Mouse (Mus musculus): ENCODE measurements around the gene Fbxo24. TPM values are rescaled to one million over a fixed set of nuclear protein-coding genes. Genes with fewer than 3 reads are reported as not detected.

Gene Fbxo24
- polyA plus RNA-seq, 1 experiment from 2014 or later = 0.13 TPM

DNA sequence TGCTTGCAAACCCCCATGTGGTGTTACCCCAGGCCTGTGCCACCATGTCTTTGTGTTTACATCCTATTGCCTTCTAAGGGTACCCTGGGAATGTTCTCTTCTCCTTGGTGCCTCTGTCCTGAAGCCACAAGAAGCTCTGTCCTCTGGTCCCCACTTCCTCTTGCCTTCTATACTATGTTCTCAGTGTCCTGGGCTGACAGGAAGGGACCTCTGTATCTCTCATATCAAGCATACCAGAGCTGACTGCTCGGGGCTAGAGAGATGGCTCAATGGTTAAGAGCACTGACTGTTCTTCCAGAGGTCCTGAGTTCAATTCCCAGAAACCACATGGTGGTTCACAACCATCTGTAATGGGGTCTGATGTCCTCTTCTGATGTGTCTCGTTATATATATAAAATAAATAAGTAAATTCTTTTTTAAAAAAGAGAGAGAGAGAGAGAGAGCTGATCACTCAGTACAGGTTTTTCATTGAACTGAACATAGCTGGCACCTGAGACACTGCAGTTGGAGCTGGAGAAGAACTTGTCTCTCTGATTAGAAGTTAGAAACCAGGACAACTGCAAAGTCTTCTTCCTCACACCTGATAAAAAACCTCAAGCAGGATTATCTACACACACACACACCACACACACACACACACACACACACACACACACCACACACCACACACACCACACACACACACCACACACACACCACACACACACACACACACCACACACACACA lies 30.5 kb downstream of the Fbxo24 start:
- Histone ChIP-seq H3K27ac (no peak overlapping the region), H3K27me3 (replicated peaks) (no peaks in the 10 kb centered on the region), H3K4me1 (peaks cover 16% of the 10 kb centered on the region), H3K4me3 (replicated peaks) (no peak overlapping the region), H3K9me3 (no peaks in the 10 kb centered on the region), H3K4me2 (no peak overlapping the region), H3K36me3 (no peaks in the 10 kb centered on the region), H3K9ac (no peak overlapping the region)
- 75% methylated on average over 2 of the region's 2 CpGs for WGBS
- no peak for ATAC-seq (ENCODE audit: insufficient read depth, low FRiP score, low read depth)

DNA sequence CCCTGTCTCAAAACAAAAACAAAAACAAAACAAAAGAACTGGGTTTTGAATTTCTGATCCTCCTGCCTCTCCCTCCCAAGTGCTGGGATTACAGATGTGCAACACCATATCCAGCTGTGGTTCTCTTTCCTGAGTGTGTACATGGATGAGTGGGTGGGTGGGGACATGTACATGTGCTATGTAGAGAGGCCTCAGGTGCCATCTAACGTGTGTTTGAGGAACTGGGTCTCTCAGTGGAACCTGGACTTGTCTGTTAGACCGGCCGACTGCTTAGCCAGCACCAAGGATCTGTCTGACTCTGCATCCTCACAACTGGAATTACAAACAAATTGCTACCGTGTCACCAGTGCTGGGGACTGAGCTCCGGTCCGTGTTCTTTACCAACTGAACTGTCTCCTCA lies 31.2 kb downstream of the Fbxo24 start:
- Histone ChIP-seq H3K27me3 (replicated peaks) (no peaks in the 10 kb centered on the region), H3K27ac (no peak overlapping the region), H3K9ac (no peak overlapping the region), H3K4me2 (no peak overlapping the region), H3K9me3 (no peaks in the 10 kb centered on the region), H3K36me3 (no peaks in the 10 kb centered on the region), H3K4me3 (replicated peaks) (no peak overlapping the region), H3K4me1 (peaks cover 14% of the 10 kb centered on the region)
- WGBS = 95% methylated on average over 6 of the region's 6 CpGs
- ATAC-seq (ENCODE audit: insufficient read depth, low FRiP score, low read depth) = no peak

DNA sequence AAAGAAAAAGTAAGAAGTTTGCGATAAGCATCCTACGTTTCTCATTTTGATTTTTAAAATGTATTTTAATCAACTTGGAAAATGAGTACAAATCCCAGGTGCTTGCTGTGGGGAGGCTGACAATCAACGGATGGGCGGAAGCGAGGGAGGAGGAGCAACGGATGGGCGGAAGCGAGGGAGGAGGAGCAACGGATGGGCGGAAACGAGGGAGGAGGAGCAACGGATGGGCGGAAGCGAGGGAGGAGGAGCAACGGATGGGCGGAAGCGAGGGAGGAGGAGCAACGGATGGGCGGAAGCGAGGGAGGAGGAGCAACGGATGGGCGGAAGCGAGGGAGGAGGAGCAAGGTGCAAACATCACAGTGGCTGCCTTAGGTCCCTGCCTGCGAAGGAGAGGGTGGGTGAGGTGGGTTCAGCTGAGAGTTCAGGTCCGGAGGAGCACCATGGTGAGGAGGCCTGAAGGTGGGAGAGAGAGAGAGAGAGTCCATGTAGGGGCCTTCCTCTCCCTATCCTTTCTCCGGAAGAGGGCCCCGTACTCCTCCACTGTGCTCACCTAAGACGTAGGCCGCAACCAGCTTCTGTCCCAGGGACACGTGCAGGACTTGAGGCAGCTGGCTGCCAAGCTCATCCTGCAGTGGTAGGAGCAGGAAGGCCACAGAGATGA lies 32.1 kb downstream of the Fbxo24 start:
- no peaks in the 10 kb centered on the region for H3K36me3 ChIP-seq
- no peaks in the 10 kb centered on the region for H3K9me3 ChIP-seq
- H3K9ac ChIP-seq = no peak overlapping the region
- H3K27ac ChIP-seq = no peak overlapping the region
- H3K4me2 ChIP-seq = peak overlapping the region; percentile 42
- peak overlapping the region; percentile 2; the same call in 1 of the 2 replicates for H3K4me3 ChIP-seq (replicated peaks)
- WGBS = 29% methylated on average over 30 of the region's 30 CpGs
- ATAC-seq (ENCODE audit: insufficient read depth, low FRiP score, low read depth) = no peak
- H3K4me1 ChIP-seq = peaks cover 10% of the 10 kb centered on the region
- H3K27me3 ChIP-seq (replicated peaks) = no peaks in the 10 kb centered on the region

DNA sequence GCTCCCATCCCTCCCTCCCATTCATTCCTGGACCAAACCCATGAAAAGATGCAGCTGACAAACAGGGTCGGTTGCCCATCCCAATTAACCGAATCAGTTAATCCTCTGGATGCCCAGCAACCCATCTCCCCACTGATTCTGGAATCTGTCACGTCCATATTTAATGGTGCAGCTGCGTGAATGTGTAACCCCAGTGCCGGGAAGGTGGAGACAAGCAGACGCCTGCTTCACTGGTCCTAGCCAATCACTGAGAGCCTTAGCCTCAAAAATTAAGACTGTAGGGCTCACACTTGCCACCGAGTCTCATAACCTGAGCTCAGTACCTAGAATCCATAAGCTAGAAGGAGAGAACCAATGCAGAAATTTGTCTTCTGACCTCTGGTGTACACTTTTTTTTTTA lies 32.9 kb downstream of the Fbxo24 start:
- Histone ChIP-seq H3K27ac (no peak overlapping the region), H3K27me3 (replicated peaks) (no peaks in the 10 kb centered on the region), H3K4me3 (replicated peaks) (no peak overlapping the region), H3K9me3 (no peaks in the 10 kb centered on the region), H3K4me2 (no peak overlapping the region), H3K4me1 (peaks cover 10% of the 10 kb centered on the region), H3K9ac (no peak overlapping the region), H3K36me3 (no peaks in the 10 kb centered on the region)
- no peak for ATAC-seq (ENCODE audit: insufficient read depth, low FRiP score, low read depth)
- WGBS = 79% methylated on average over 7 of the region's 7 CpGs

GRCm38 (mm10) chr5:137590507-137590906 lies 38.3 kb downstream of the Fbxo24 start:
- no peak overlapping the region for H3K27ac ChIP-seq
- no peak overlapping the region for H3K9ac ChIP-seq
- 74% methylated on average over 5 of the region's 5 CpGs for WGBS
- H3K4me2 ChIP-seq = no peak overlapping the region
- H3K36me3 ChIP-seq = no peaks in the 10 kb centered on the region
- H3K4me1 ChIP-seq = no peaks in the 10 kb centered on the region
- H3K4me3 ChIP-seq (replicated peaks) = no peak overlapping the region
- no peaks in the 10 kb centered on the region for H3K27me3 ChIP-seq (replicated peaks)
- no peaks in the 10 kb centered on the region for H3K9me3 ChIP-seq
- no peak for ATAC-seq (ENCODE audit: insufficient read depth, low FRiP score, low read depth)

DNA sequence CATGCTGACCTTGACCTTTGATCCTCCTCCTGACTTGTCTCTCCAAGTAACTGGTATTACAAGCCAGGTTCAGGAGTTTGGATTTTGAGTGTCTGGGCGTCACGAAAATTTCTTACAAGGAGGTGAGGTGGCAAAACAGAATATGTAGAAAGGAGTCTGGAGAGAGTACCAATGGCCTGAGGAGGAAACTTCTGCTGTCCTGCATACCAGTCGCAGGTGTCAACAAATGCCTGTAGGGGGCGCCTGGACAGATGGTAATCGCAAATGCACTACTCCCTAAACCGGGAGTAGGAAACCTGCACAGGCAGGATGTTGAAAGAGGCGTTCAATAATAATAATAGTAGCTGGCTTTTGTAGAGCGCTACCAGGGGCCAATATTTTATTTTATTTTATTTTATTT lies 43.8 kb downstream of the Fbxo24 start:
- ATAC-seq (ENCODE audit: insufficient read depth, low FRiP score, low read depth) = no peak
- Histone ChIP-seq H3K9ac (no peak overlapping the region), H3K27me3 (replicated peaks) (no peaks in the 10 kb centered on the region), H3K4me3 (replicated peaks) (no peak overlapping the region), H3K27ac (no peak overlapping the region), H3K4me1 (0 out of 2 replicates have a peak, but pooled peaks cover 6% of the 10 kb centered on the region), H3K4me2 (no peak overlapping the region), H3K9me3 (no peaks in the 10 kb centered on the region), H3K36me3 (no peaks in the 10 kb centered on the region)
- WGBS = 32% methylated on average over 8 of the region's 8 CpGs

DNA sequence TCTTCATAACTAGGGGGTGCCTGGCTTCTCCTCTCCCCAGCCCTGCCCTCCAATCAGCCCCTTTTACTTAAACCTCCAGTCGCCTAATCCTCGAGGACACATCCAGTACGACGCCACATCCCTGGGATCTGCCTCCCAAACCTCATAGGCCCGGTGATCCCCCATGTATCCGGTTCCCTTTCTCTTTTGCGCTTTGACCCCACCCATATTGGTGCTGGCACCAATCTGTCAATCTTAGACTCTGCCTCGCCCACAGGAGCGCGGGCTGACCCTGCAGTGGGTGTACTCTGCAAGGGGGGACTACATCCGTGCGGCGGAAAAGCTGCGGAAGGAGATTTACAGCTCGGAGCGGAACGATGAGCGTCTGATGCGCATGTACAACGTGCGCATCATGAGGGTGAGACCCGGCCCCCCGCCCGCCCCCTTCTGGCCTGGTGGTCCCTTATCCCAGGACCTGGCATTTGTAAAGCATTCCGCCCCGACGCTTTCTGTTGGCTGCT lies 45.1 kb downstream of the Fbxo24 start:
- 11% methylated on average over 27 of the region's 27 CpGs for WGBS
- Histone ChIP-seq H3K4me1 (0 out of 2 replicates have a peak, but pooled peaks cover 6% of the 10 kb centered on the region), H3K36me3 (no peaks in the 10 kb centered on the region), H3K4me3 (replicated peaks) (peak overlapping the region; percentile 41), H3K27me3 (replicated peaks) (no peaks in the 10 kb centered on the region), H3K27ac (no peak overlapping the region; the same call in 1 of the 2 replicates), H3K4me2 (peak overlapping the region; percentile 62), H3K9me3 (no peaks in the 10 kb centered on the region), H3K9ac (peak overlapping the region; percentile 37; the same call in 1 of the 2 replicates)
- peak; percentile 38; the same call in 1 of the 2 replicates for ATAC-seq (ENCODE audit: insufficient read depth, low FRiP score, low read depth)

DNA sequence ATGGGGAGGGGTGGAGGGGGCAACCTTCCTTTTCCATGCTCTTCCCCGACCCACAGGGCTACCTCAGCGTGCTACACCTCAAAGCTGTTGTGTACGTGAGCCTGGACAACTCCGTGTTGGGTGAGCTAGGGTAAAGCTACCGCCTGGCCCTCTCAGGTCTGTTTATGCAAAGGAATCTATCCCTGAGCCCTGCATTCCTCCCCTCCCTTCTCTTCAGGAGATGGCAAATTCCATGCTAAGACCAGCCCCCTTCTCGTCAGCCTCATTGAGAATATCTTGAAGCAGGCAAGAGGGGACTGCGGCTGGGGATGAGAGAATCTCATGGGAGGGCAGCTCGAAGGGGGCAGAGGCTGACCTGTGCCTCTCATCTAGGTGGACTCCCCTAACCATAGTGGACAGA lies 46.1 kb downstream of the Fbxo24 start:
- no peak overlapping the region for H3K4me2 ChIP-seq
- no peak overlapping the region for H3K27ac ChIP-seq
- no peak overlapping the region for H3K9ac ChIP-seq
- no peak overlapping the region; the same call in 1 of the 2 replicates for H3K4me3 ChIP-seq (replicated peaks)
- ATAC-seq (ENCODE audit: insufficient read depth, low FRiP score, low read depth) = no peak
- H3K9me3 ChIP-seq = no peaks in the 10 kb centered on the region
- H3K4me1 ChIP-seq = 0 out of 2 replicates have a peak, but pooled peaks cover 6% of the 10 kb centered on the region
- no peaks in the 10 kb centered on the region for H3K27me3 ChIP-seq (replicated peaks)
- 23% methylated on average over 8 of the region's 8 CpGs for WGBS
- H3K36me3 ChIP-seq = no peaks in the 10 kb centered on the region

- no peaks in the 10 kb centered on the region for H3K27me3 ChIP-seq (replicated peaks)
- ATAC-seq (ENCODE audit: insufficient read depth, low FRiP score, low read depth) = no peak
Measured at GRCm38 (mm10) chr5:137580246-137580645, 48.6 kb downstream of the Fbxo24 start.

DNA sequence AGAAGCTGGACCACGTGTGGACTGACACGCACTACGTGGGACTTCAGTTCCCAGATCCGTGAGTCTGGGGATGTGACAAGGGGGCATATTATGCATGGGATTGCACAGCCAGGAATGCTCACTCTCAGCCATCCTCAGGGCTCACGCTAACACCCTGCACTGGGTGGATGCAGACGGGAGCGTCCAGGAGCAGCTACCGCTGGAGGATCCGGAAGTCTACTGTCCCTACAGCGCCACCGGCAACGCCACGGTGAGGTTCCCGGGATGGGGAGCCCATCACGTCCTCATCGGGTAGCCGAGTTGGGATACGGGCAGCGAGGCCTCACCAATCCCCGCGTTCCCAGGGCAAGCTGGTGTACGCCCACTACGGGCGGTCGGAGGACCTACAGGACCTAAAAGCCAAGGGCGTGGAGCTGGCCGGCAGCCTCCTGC lies 54.3 kb downstream of the Fbxo24 start:
- no peak for ATAC-seq (ENCODE audit: insufficient read depth, low FRiP score, low read depth)
- Histone ChIP-seq H3K27me3 (replicated peaks) (peaks cover 8% of the 10 kb centered on the region; the same call in 1 of the 2 replicates), H3K9me3 (no peaks in the 10 kb centered on the region), H3K9ac (no peak overlapping the region), H3K4me1 (peaks cover 6% of the 10 kb centered on the region; the same call in 1 of the 2 replicates), H3K4me2 (peak overlapping the region; percentile 57), H3K27ac (no peak overlapping the region), H3K4me3 (replicated peaks) (peak overlapping the region; percentile 28), H3K36me3 (no peaks in the 10 kb centered on the region)
- WGBS = 9% methylated on average over 27 of the region's 27 CpGs

More at GRCm38 (mm10) chr5:137580246-137580645, 48.6 kb downstream of the Fbxo24 start:
- 78% methylated on average over 6 of the region's 6 CpGs for WGBS
- 0 out of 2 replicates have a peak, but pooled peaks cover 6% of the 10 kb centered on the region for H3K4me1 ChIP-seq
- no peak overlapping the region for H3K4me2 ChIP-seq
- no peak overlapping the region for H3K4me3 ChIP-seq (replicated peaks)
- H3K36me3 ChIP-seq = no peaks in the 10 kb centered on the region
- H3K9me3 ChIP-seq = no peaks in the 10 kb centered on the region
- H3K27ac ChIP-seq = no peak overlapping the region
- H3K9ac ChIP-seq = no peak overlapping the region

DNA sequence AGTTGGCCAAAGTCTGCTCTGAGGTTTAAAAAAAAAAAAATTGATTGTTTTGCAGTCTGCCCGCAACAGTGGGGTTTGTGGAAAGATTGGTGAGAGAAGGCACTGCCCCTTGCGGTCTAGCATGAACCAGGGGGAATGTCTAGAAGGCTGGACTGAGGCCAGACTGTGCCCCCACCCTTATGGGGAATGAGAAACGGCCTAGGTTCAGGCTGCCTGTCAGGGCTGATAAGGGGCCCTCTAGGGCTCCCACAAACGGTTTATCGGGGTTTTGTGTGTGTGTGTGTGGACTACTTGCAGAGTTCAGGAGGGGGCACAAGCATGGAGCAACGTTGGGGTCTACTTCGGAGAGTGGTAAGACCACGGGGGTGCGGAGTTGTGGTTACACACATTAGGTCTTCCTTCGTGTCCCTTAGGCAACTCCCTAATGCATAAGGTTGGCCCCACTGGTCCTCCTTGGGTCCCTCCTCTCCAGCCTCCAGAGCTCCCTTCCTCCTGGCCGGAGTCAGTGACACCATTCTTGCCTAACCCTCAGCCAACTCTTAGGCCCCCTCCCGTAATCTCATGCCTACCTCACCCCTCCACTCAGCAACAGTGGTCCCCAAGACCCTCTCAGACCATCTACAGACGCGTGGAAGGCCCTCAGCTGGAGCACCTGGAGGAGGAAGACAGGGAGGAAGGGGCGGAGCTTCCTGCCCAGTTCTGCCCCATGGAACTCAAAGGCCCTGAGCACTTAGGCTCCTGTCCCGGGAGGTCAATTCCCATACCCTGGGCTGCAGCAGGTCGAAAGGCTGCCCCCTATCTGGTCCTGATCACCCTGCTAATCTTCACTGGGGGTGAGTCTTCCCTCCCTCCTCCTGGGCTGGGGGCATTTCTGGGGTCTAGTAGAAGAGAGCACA lies 57.9 kb downstream of the Fbxo24 start:
- Histone ChIP-seq H3K4me3 (replicated peaks) (no peak overlapping the region), H3K9me3 (no peaks in the 10 kb centered on the region), H3K27ac (no peak overlapping the region), H3K4me2 (no peak overlapping the region), H3K27me3 (replicated peaks) (peaks cover 8% of the 10 kb centered on the region; the same call in 1 of the 2 replicates), H3K9ac (no peak overlapping the region), H3K4me1 (peaks cover 6% of the 10 kb centered on the region; the same call in 1 of the 2 replicates), H3K36me3 (no peaks in the 10 kb centered on the region)
- 65% methylated on average over 17 of the region's 17 CpGs for WGBS
- peak; percentile 80; the same call in 1 of the 2 replicates for ATAC-seq (ENCODE audit: insufficient read depth, low FRiP score, low read depth)
